Mouse (Mus musculus) liver, postnatal 0 days (tissue): ENCODE data around the gene Lingo4.

Source experiments
- CTCF ChIP-seq: sonication (generic); IDR thresholded peaks from 2 replicates; pipeline ENCODE4 v1.5.1; 2016; ENCODE audit warnings: antibody characterized with exemption, low read depth
- EP300 ChIP-seq: IDR thresholded peaks from 2 replicates; pipeline ENCODE4 v1.6.1; 2016; ENCODE audit warnings: antibody characterized with exemption, low read depth, mild to moderate bottlenecking

DNA sequence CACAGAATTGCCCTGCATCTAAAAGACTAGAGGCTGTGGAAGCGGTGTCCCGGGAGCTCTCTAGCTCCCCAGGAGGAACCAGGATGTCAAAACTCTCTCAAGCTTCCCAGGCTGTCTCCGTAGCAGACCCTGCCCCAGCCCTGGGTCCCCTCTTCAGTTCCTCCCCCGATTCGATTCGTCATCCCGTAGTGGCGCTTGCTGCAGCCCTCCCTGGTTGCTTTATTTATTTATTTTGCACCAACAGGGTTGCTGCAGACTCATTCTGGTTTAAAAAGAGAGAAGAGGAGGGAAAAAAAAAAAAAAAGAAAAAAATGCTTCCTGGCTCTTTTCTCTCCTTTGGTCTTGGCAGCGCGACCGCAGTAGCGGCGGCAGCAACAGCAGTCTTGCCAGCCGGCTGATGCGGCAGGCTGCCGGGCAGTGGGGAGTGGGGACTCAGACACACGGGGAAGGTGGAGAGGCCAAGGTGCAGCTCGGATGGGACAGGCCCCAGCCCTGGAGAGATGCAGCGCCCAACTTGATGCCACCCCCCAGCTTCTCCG lies 695 bp downstream of the Lingo4 start:
- no peak for TF ChIP-seq CTCF
- TF ChIP-seq EP300: no peak
